Mouse (Mus musculus): ENCODE data around the gene Cntnap2.

- TF ChIP-seq POLR2A (IDR thresholded peaks at IDR 0.05; ENCODE audit: low read depth, low read length) (no peak), USF1 (IDR thresholded peaks at IDR 0.05; ENCODE audit: low read depth, low read length) (no peak), CTCF (conservative IDR thresholded peaks at IDR 0.05 in 1 of 2, IDR thresholded peaks at IDR 0.05 in 1 of 2; ENCODE audit: low read depth in 2 of 2, low read length in 2 of 2) (no peak), NELFE (IDR thresholded peaks at IDR 0.05; ENCODE audit: low read depth, low read length) (no peak), CHD1 (IDR thresholded peaks at IDR 0.05; ENCODE audit: low read depth, low read length) (no peak), GABPA (IDR thresholded peaks at IDR 0.05; ENCODE audit: insufficient replicate concordance, low read depth, low read length) (no peak), SMC3 (IDR thresholded peaks at IDR 0.05; ENCODE audit: low read depth, low read length) (no peak), RCOR1 (conservative IDR thresholded peaks at IDR 0.05; ENCODE audit: low read depth, low read length) (no peak), MAZ (IDR thresholded peaks at IDR 0.05; ENCODE audit: low read depth, low read length) (no peak), EP300 (IDR thresholded peaks at IDR 0.05; ENCODE audit: low read length) (no peak), TBP (conservative IDR thresholded peaks at IDR 0.05; ENCODE audit: low read depth, low read length) (no peak), RAD21 (IDR thresholded peaks at IDR 0.05; ENCODE audit: low read depth, low read length) (no peak), E2F4 (IDR thresholded peaks at IDR 0.05; ENCODE audit: insufficient replicate concordance, low read depth, low read length) (no peak)
These were observed 1801.9 kb downstream of the Cntnap2 start for GRCm38 (mm10) chr6:46861076-46861475.
